Mouse (Mus musculus): ENCODE results near the gene Emc7.

- no peak for TF ChIP-seq POLR2A (IDR thresholded peaks at IDR 0.05; ENCODE audit: low read depth, low read length)
- no peak for TF ChIP-seq CTCF (IDR thresholded peaks at IDR 0.05; ENCODE audit: borderline replicate concordance, insufficient read depth, low read length)
These were observed 20.4 kb downstream of the Emc7 start for GRCm38 (mm10) chr2:112474997-112475724.

All from embryonic fibroblast, embryonic 13.5 days (primary cell).